In genomic region chr1:59883349-59884134, GRCm38 (mm10) we compare ENCODE assay signal across 8 mouse cellular contexts. TPM values are rescaled to one million over a fixed set of nuclear protein-coding genes. Genes with fewer than 3 reads are reported as not detected.
DNase-seq lines count a peak whose midpoint lies in the region; ATAC-seq and TF ChIP-seq lines count a peak whose summit lies in the region.

No protein-coding gene starts in this region.

- TF ChIP-seq CTCF in liver, postnatal 0 days (IDR thresholded peaks at IDR 0.05; ENCODE audit: low read depth): peak; percentile 94
- no peak for TF ChIP-seq CTCF in thymus, adult 2 months (IDR thresholded peaks at IDR 0.05; ENCODE audit: borderline replicate concordance, control insufficient read depth, extremely low read depth, insufficient read depth, low read length, poor library complexity)

- no peaks in the 10 kb centered on the region for H3K9me3 ChIP-seq in liver, postnatal 0 days (ENCODE audit: low read length)
- no peaks in the 10 kb centered on the region for H3K9me3 ChIP-seq in neural tube, embryonic 15.5 days (replicated peaks)

- H3K27ac ChIP-seq in liver, postnatal 0 days (ENCODE audit: low read depth): no peak overlapping the region
- no peak overlapping the region for H3K27ac ChIP-seq in neural tube, embryonic 15.5 days (replicated peaks)
- no peak overlapping the region for H3K27ac ChIP-seq in thymus, adult 2 months (ENCODE audit: control insufficient read depth, insufficient read depth, low read length)

- TF ChIP-seq EP300 in liver, postnatal 0 days (IDR thresholded peaks at IDR 0.05; ENCODE audit: low read depth): no peak

- DNase-seq in B cell, adult 2 months: peak; percentile 89 to 90
- DNase-seq in adrenal gland, adult 18-20 months (ENCODE audit: low spot score in 2 of 2): peak; percentile 77 to 89
- peak; percentile 88 for DNase-seq in embryo, embryonic 10 days (ENCODE audit: low spot score)
- DNase-seq in gastrocnemius, postnatal 14 days: peak; percentile 73
- DNase-seq in kidney, postnatal 10 days: peak; percentile 92
- DNase-seq in liver, postnatal 0 days: peak; percentile 84
- DNase-seq in thymus, adult 2 months: peak; percentile 82

- WGBS in liver, postnatal 0 days (ENCODE audit: insufficient replicate concordance): 32% methylated on average over 3 of the region's 3 CpGs
- WGBS in neural tube, embryonic 15.5 days: 35% methylated on average over 3 of the region's 3 CpGs
- WGBS in thymus, adult 2 months: 34% methylated on average over 3 of the region's 3 CpGs

- ATAC-seq in liver, postnatal 0 days: peak; percentile 64; the same call in 1 of the 2 replicates
- ATAC-seq in neural tube, embryonic 15.5 days (ENCODE audit: low FRiP score): peak; percentile 58; the same call in 1 of the 2 replicates

- H3K27me3 ChIP-seq in liver, postnatal 0 days (ENCODE audit: insufficient read depth, low read length): no peaks in the 10 kb centered on the region
- H3K27me3 ChIP-seq in neural tube, embryonic 15.5 days (replicated peaks): no peaks in the 10 kb centered on the region
- no peaks in the 10 kb centered on the region for H3K27me3 ChIP-seq in thymus, adult 2 months (ENCODE audit: control insufficient read depth, insufficient read depth, low read length)

- H3K4me2 ChIP-seq in liver, postnatal 0 days (ENCODE audit: low read depth, low read length): no peak overlapping the region
- no peak overlapping the region for H3K4me2 ChIP-seq in neural tube, embryonic 15.5 days

- TF ChIP-seq POLR2A in thymus, adult 2 months (IDR thresholded peaks at IDR 0.05; ENCODE audit: control insufficient read depth, extremely low read depth, insufficient read depth, low read length, poor library complexity): no peak

- intact Hi-C loops in gastrocnemius, postnatal 14 days (cut with DNase I; ENCODE audit: low total_unique reads): loop anchor here (10.0 kb wide), 2 partner anchors 111 to 221 kb away; no protein-coding TSS in a partner anchor

- no peaks in the 10 kb centered on the region for H3K36me3 ChIP-seq in liver, postnatal 0 days (replicated peaks; ENCODE audit: insufficient read depth, low read length)
- peaks cover 8% of the 10 kb centered on the region; the same call in 1 of the 2 replicates for H3K36me3 ChIP-seq in neural tube, embryonic 15.5 days
- H3K36me3 ChIP-seq in thymus, adult 2 months (ENCODE audit: control insufficient read depth, insufficient read depth, low read length): no peaks in the 10 kb centered on the region

- H3K9ac ChIP-seq in liver, postnatal 0 days (replicated peaks): no peak overlapping the region
- no peak overlapping the region for H3K9ac ChIP-seq in neural tube, embryonic 15.5 days (replicated peaks)

- H3K4me3 ChIP-seq in liver, postnatal 0 days (ENCODE audit: low read depth, low read length): no peak overlapping the region
- H3K4me3 ChIP-seq in neural tube, embryonic 15.5 days (replicated peaks): no peak overlapping the region
- no peak overlapping the region for H3K4me3 ChIP-seq in thymus, adult 2 months (ENCODE audit: control insufficient read depth, insufficient read depth, low read length)

- no peaks in the 10 kb centered on the region for H3K4me1 ChIP-seq in liver, postnatal 0 days (ENCODE audit: insufficient read depth)
- H3K4me1 ChIP-seq in neural tube, embryonic 15.5 days: no peaks in the 10 kb centered on the region
- no peaks in the 10 kb centered on the region for H3K4me1 ChIP-seq in thymus, adult 2 months (replicated peaks; ENCODE audit: control insufficient read depth, insufficient read depth, low read length)

RNA-seq across cellular contexts. Expression of gene Fam117b, which starts 29.3 kb away (rescaled TPM):
- total RNA-seq in adrenal gland, adult 18-20 months (2021): 10 to 100 TPM; 37.0 to 48.0 TPM
- total RNA-seq in gastrocnemius, postnatal 14 days (2021): 10 to 100 TPM in 1 of 2 experiments, 1 to 10 TPM in 1; 6.2 to 12.5 TPM
- polyA plus RNA-seq in liver, postnatal 0 days (2015; fragmentation: Nextera tagmentation; extraction: Ambion mirVana): 1.5 and 1.8 TPM in 2 replicates
- polyA plus RNA-seq in neural tube, embryonic 15.5 days (2015; fragmentation: Nextera tagmentation; extraction: Ambion mirVana): 27.4 and 33.1 TPM in 2 replicates
- polyA plus RNA-seq in thymus, adult 2 months (2012; rRNA removed): 9.7 and 13.2 TPM in 2 replicates
